Mouse (Mus musculus) megakaryocyte, embryonic 14.5 days (primary cell): ENCODE results near the gene Sipa1l3.

ENCODE experiments used
- FLI1 ChIP-seq: IDR thresholded peaks from 2 replicates; pipeline ENCODE4 v1.6.1; 2012; ENCODE audit warnings: low read length, inconsistent platforms, mixed read lengths
- GATA1 ChIP-seq: IDR thresholded peaks from 3 replicates; pipeline ENCODE4 v1.6.1; 2012; ENCODE audit warnings: mixed read lengths, low read length, inconsistent platforms, borderline replicate concordance

DNA sequence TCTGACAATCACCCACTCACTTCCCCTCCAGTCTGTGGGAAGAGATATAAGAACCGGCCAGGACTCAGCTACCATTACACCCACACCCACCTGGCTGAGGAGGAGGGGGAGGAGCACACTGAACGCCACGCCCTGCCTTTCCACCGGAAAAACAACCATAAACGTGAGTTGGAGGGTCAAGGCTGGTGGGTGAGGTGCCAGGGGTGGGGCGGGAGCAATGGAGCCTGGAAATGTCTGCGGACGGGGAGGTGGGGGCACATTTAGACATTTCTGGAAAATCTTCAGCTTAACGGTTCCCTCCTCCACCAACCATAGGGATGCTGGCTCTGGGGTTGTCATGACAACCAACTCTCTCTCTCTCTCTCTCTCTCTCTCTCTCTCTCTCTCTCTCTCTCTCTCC lies 205.4 kb downstream of the Sipa1l3 start:
- no peak for TF ChIP-seq GATA1
- no peak for TF ChIP-seq FLI1
